Mouse (Mus musculus): Measurements from ENCODE around the gene Lrp11. TPM values are rescaled to one million over a fixed set of nuclear protein-coding genes. Genes with fewer than 3 reads are reported as not detected.
A peak's percentile ranks its signal among the peaks of the same experiment; 100 is the strongest.

The Lrp11 gene
- total and polyA plus RNA-seq, 2 experiments from 2014 or later, result 0.79 to 3.2 TPM

DNA sequence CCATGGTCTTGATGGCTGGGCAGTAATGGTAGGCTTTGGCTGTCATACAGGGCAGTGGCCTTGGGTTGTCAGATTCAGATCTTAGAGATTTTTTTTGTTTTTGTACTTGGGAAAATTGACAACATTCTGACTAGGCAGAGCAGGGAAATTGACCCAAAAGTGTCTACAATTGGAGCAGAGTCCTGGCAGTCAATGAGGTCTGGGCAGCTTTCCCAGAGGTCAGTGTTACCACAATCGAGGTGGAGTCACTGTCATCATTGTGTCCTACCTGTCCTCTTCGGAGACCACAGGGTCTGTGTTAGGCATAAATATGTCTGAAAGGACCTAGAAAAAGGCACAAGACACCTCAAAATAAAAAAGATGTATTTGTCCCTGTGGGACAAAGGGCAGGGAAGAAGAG is 2.8 kb upstream of the Lrp11 start:
- TF ChIP-seq CTCF (IDR thresholded peaks at IDR 0.05; ENCODE audit: low read depth), result no peak
- TF ChIP-seq EP300 (IDR thresholded peaks at IDR 0.05; ENCODE audit: low read depth), result no peak
- no peak for ATAC-seq (ENCODE audit: insufficient read depth, low read depth)

GRCm38 (mm10) chr10:7590234-7590689 is 662 bp downstream of the Lrp11 start:
- Histone ChIP-seq H3K9ac (replicated peaks; ENCODE audit: low read depth, low read length) (no peak overlapping the region; the same call in 1 of the 2 replicates), H3K9me3 (replicated peaks; ENCODE audit: control insufficient read depth, low read length) (no peaks in the 10 kb centered on the region), H3K27ac (ENCODE audit: low read depth) (no peak overlapping the region), H3K4me2 (ENCODE audit: low read depth, low read length) (peak overlapping the region; percentile 100), H3K4me1 (ENCODE audit: control insufficient read depth, insufficient read depth) (peaks cover 8% of the 10 kb centered on the region; the same call in 1 of the 2 replicates), H3K36me3 (replicated peaks; ENCODE audit: control insufficient read depth, insufficient read depth, low read length) (no peaks in the 10 kb centered on the region), H3K4me3 (ENCODE audit: low read depth, low read length) (peak overlapping the region; percentile 74), H3K27me3 (ENCODE audit: control insufficient read depth, insufficient read depth, low read length) (peaks cover 15% of the 10 kb centered on the region)
- no peak for DNase-seq (ENCODE audit: low spot score)
- TF ChIP-seq CTCF (IDR thresholded peaks at IDR 0.05; ENCODE audit: low read depth), result no peak
- TF ChIP-seq EP300 (IDR thresholded peaks at IDR 0.05; ENCODE audit: low read depth), result no peak
- under 1% methylated on average over 51 of the region's 54 CpGs for WGBS
- ATAC-seq (ENCODE audit: insufficient read depth, low read depth), result no peak

More for the DNA sequence above, 2.8 kb upstream of the Lrp11 start:
- DNase-seq (ENCODE audit: low spot score), result no peak
- H3K4me1 ChIP-seq (ENCODE audit: control insufficient read depth, insufficient read depth), result peaks cover 8% of the 10 kb centered on the region; the same call in 1 of the 2 replicates
- peaks cover 12% of the 10 kb centered on the region for H3K27me3 ChIP-seq (ENCODE audit: control insufficient read depth, insufficient read depth, low read length)
- H3K4me3 ChIP-seq (ENCODE audit: low read depth, low read length), result no peak overlapping the region
- 52% methylated on average over 2 of the region's 2 CpGs for WGBS
- H3K9ac ChIP-seq (replicated peaks; ENCODE audit: low read depth, low read length), result no peak overlapping the region
- H3K27ac ChIP-seq (ENCODE audit: low read depth), result no peak overlapping the region
- H3K36me3 ChIP-seq (replicated peaks; ENCODE audit: control insufficient read depth, insufficient read depth, low read length), result no peaks in the 10 kb centered on the region
- no peaks in the 10 kb centered on the region for H3K9me3 ChIP-seq (replicated peaks; ENCODE audit: control insufficient read depth, low read length)
- H3K4me2 ChIP-seq (ENCODE audit: low read depth, low read length), result no peak overlapping the region

GRCm38 (mm10) chr10:7590792-7591191 is 1.2 kb downstream of the Lrp11 start:
- peak overlapping the region; percentile 100 for H3K4me2 ChIP-seq (ENCODE audit: low read depth, low read length)
- no peak for TF ChIP-seq CTCF (IDR thresholded peaks at IDR 0.05; ENCODE audit: low read depth)
- no peak for TF ChIP-seq EP300 (IDR thresholded peaks at IDR 0.05; ENCODE audit: low read depth)
- no peaks in the 10 kb centered on the region for H3K36me3 ChIP-seq (replicated peaks; ENCODE audit: control insufficient read depth, insufficient read depth, low read length)
- H3K4me1 ChIP-seq (ENCODE audit: control insufficient read depth, insufficient read depth), result peaks cover 8% of the 10 kb centered on the region; the same call in 1 of the 2 replicates
- peaks cover 15% of the 10 kb centered on the region for H3K27me3 ChIP-seq (ENCODE audit: control insufficient read depth, insufficient read depth, low read length)
- DNase-seq (ENCODE audit: low spot score), result no peak
- H3K9ac ChIP-seq (replicated peaks; ENCODE audit: low read depth, low read length), result no peak overlapping the region; the same call in 1 of the 2 replicates
- no peaks in the 10 kb centered on the region for H3K9me3 ChIP-seq (replicated peaks; ENCODE audit: control insufficient read depth, low read length)
- ATAC-seq (ENCODE audit: insufficient read depth, low read depth), result no peak
- H3K27ac ChIP-seq (ENCODE audit: low read depth), result no peak overlapping the region
- peak overlapping the region; percentile 74; the same call in 1 of the 2 replicates for H3K4me3 ChIP-seq (ENCODE audit: low read depth, low read length)
- 7% methylated on average over 8 of the region's 8 CpGs for WGBS

DNA sequence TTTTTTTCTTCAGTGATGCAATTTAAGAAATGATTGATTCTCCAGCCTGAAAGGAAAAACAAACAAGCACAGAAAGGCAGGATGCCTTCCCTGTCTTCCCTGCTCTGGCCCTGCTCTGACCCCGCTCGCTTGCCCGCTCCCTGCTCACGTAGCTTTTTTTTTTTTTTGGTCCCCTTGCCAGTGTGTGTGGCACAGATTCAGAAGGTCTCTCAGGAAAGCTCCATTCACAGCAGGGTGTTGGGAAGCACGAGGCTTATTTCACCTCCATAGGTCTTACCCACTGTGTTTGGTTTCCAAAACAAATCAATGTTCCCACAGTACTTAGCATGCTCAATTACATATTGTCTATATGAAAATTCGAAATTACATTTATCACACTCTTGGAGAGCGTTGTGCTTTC is 5.2 kb downstream of the Lrp11 start:
- no peaks in the 10 kb centered on the region for H3K36me3 ChIP-seq (replicated peaks; ENCODE audit: control insufficient read depth, insufficient read depth, low read length)
- H3K27ac ChIP-seq (ENCODE audit: low read depth), result no peak overlapping the region
- H3K4me1 ChIP-seq (ENCODE audit: control insufficient read depth, insufficient read depth), result peaks cover 8% of the 10 kb centered on the region; the same call in 1 of the 2 replicates
- peaks cover 15% of the 10 kb centered on the region for H3K27me3 ChIP-seq (ENCODE audit: control insufficient read depth, insufficient read depth, low read length)
- DNase-seq (ENCODE audit: low spot score), result no peak
- H3K9me3 ChIP-seq (replicated peaks; ENCODE audit: control insufficient read depth, low read length), result no peaks in the 10 kb centered on the region
- no peak for ATAC-seq (ENCODE audit: insufficient read depth, low read depth)
- 47% methylated on average over 7 of the region's 7 CpGs for WGBS
- no peak overlapping the region for H3K4me2 ChIP-seq (ENCODE audit: low read depth, low read length)
- H3K4me3 ChIP-seq (ENCODE audit: low read depth, low read length), result no peak overlapping the region
- no peak overlapping the region for H3K9ac ChIP-seq (replicated peaks; ENCODE audit: low read depth, low read length)
- no peak for TF ChIP-seq CTCF (IDR thresholded peaks at IDR 0.05; ENCODE audit: low read depth)
- TF ChIP-seq EP300 (IDR thresholded peaks at IDR 0.05; ENCODE audit: low read depth), result no peak

DNA sequence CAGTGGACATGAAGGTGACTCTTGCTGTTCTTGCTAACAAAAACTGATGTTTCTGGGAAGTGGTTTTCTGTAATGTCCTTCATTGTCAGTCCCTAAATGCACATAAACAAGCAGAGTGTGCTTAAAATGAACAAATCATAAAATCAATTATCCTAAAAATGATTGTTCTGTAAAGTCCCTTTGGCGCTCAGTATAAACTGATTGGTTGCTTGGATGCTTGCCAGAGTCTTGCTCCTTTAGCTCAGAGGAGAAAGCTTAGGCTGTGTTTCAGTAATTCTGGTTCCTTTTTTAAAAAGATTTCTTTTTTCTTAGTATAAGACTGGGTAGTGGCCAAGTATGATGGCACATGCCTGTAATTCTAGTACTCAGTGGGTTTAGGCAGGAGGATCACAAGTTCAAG is 6.7 kb downstream of the Lrp11 start:
- Histone ChIP-seq H3K4me1 (ENCODE audit: control insufficient read depth, insufficient read depth) (no peaks in the 10 kb centered on the region), H3K9me3 (replicated peaks; ENCODE audit: control insufficient read depth, low read length) (no peaks in the 10 kb centered on the region), H3K27ac (ENCODE audit: low read depth) (no peak overlapping the region), H3K9ac (replicated peaks; ENCODE audit: low read depth, low read length) (no peak overlapping the region), H3K27me3 (ENCODE audit: control insufficient read depth, insufficient read depth, low read length) (peaks cover 8% of the 10 kb centered on the region; the same call in 1 of the 2 replicates), H3K36me3 (replicated peaks; ENCODE audit: control insufficient read depth, insufficient read depth, low read length) (no peaks in the 10 kb centered on the region), H3K4me3 (ENCODE audit: low read depth, low read length) (no peak overlapping the region), H3K4me2 (ENCODE audit: low read depth, low read length) (no peak overlapping the region)
- TF ChIP-seq EP300 (IDR thresholded peaks at IDR 0.05; ENCODE audit: low read depth), result no peak
- no peak for ATAC-seq (ENCODE audit: insufficient read depth, low read depth)
- no peak for DNase-seq (ENCODE audit: low spot score)
- 45% methylated on average over 1 of the region's 1 CpGs for WGBS

GRCm38 (mm10) chr10:7598177-7598576 is 8.6 kb downstream of the Lrp11 start:
- H3K36me3 ChIP-seq (replicated peaks; ENCODE audit: control insufficient read depth, insufficient read depth, low read length), result no peaks in the 10 kb centered on the region
- H3K4me1 ChIP-seq (ENCODE audit: control insufficient read depth, insufficient read depth), result no peaks in the 10 kb centered on the region
- WGBS, result 84% methylated on average over 7 of the region's 7 CpGs
- H3K4me3 ChIP-seq (ENCODE audit: low read depth, low read length), result no peak overlapping the region
- H3K27ac ChIP-seq (ENCODE audit: low read depth), result no peak overlapping the region
- DNase-seq (ENCODE audit: low spot score), result no peak
- no peaks in the 10 kb centered on the region for H3K27me3 ChIP-seq (ENCODE audit: control insufficient read depth, insufficient read depth, low read length)
- H3K9me3 ChIP-seq (replicated peaks; ENCODE audit: control insufficient read depth, low read length), result no peaks in the 10 kb centered on the region
- no peak overlapping the region for H3K4me2 ChIP-seq (ENCODE audit: low read depth, low read length)
- no peak overlapping the region for H3K9ac ChIP-seq (replicated peaks; ENCODE audit: low read depth, low read length)
- ATAC-seq (ENCODE audit: insufficient read depth, low read depth), result no peak
- TF ChIP-seq EP300 (IDR thresholded peaks at IDR 0.05; ENCODE audit: low read depth) (no peak), CTCF (IDR thresholded peaks at IDR 0.05; ENCODE audit: low read depth) (no peak)

Data from heart, postnatal 0 days (tissue).